Mouse (Mus musculus): ENCODE results near the gene Cyp8b1. TPM values are rescaled to one million over a fixed set of nuclear protein-coding genes. Genes with fewer than 3 reads are reported as not detected.

Cyp8b1 gene
- total RNA-seq (2014; fragmentation: Nextera tagmentation) (not detected in 2 replicates), total RNA-seq (2017) (not detected in 2 replicates)

GRCm38 (mm10) chr9:121916102-121916501 is at the start of gene Cyp8b1:
Gene Cyp8b1, minus strand, starts transcription at chr9:121916305.
- no peak for ATAC-seq (replicated peaks; ENCODE audit: poor library complexity, severe bottlenecking)

GRCm38 (mm10) chr9:121964941-121965340 is 48.8 kb upstream of the Cyp8b1 start:
- no peak for ATAC-seq (replicated peaks; ENCODE audit: poor library complexity, severe bottlenecking)

GRCm38 (mm10) chr9:121959966-121960635 is 44.0 kb upstream of the Cyp8b1 start:
- ATAC-seq (replicated peaks; ENCODE audit: poor library complexity, severe bottlenecking): no peak

- ATAC-seq (replicated peaks; ENCODE audit: poor library complexity, severe bottlenecking): no peak
Observed at GRCm38 (mm10) chr9:121952596-121952995, 36.5 kb upstream of the Cyp8b1 start.

- ATAC-seq (replicated peaks; ENCODE audit: poor library complexity, severe bottlenecking): no peak
Observed at GRCm38 (mm10) chr9:121951114-121951423, 35.0 kb upstream of the Cyp8b1 start.

- peak; percentile 22; the same call in 1 of the 2 replicates for ATAC-seq (replicated peaks; ENCODE audit: poor library complexity, severe bottlenecking)
Observed at GRCm38 (mm10) chr9:121950418-121951113, 34.5 kb upstream of the Cyp8b1 start, which contains the start of gene Fam198a. Gene Fam198a, plus strand, starts transcription at chr9:121950988.

- no peak for ATAC-seq (replicated peaks; ENCODE audit: poor library complexity, severe bottlenecking)
Observed at GRCm38 (mm10) chr9:121948431-121948830, 32.3 kb upstream of the Cyp8b1 start.

GRCm38 (mm10) chr9:121947784-121948183 is 31.7 kb upstream of the Cyp8b1 start:
- no peak for ATAC-seq (replicated peaks; ENCODE audit: poor library complexity, severe bottlenecking)

GRCm38 (mm10) chr9:121943628-121944027 is 27.5 kb upstream of the Cyp8b1 start:
- peak; percentile 44 for ATAC-seq (replicated peaks; ENCODE audit: poor library complexity, severe bottlenecking)

GRCm38 (mm10) chr9:121943005-121943404 is 26.9 kb upstream of the Cyp8b1 start:
- ATAC-seq (replicated peaks; ENCODE audit: poor library complexity, severe bottlenecking): no peak

- peak; percentile 56 for ATAC-seq (replicated peaks; ENCODE audit: poor library complexity, severe bottlenecking)
Observed at GRCm38 (mm10) chr9:121937944-121938355, 21.8 kb upstream of the Cyp8b1 start.

- ATAC-seq (replicated peaks; ENCODE audit: poor library complexity, severe bottlenecking): peak; percentile 14; the same call in 1 of the 2 replicates
Observed at GRCm38 (mm10) chr9:121937451-121937864, 21.4 kb upstream of the Cyp8b1 start.

GRCm38 (mm10) chr9:121936952-121937351 is 20.8 kb upstream of the Cyp8b1 start:
- ATAC-seq (replicated peaks; ENCODE audit: poor library complexity, severe bottlenecking): no peak

- no peak for ATAC-seq (replicated peaks; ENCODE audit: poor library complexity, severe bottlenecking)
Observed at GRCm38 (mm10) chr9:121934856-121935255, 18.8 kb upstream of the Cyp8b1 start.

GRCm38 (mm10) chr9:121928498-121928897 is 12.4 kb upstream of the Cyp8b1 start:
- ATAC-seq (replicated peaks; ENCODE audit: poor library complexity, severe bottlenecking): peak; percentile 83

GRCm38 (mm10) chr9:121927721-121928120 is 11.6 kb upstream of the Cyp8b1 start:
- no peak for ATAC-seq (replicated peaks; ENCODE audit: poor library complexity, severe bottlenecking)

GRCm38 (mm10) chr9:121926634-121927405 is 10.7 kb upstream of the Cyp8b1 start:
- peak; percentile 28; the same call in 1 of the 2 replicates for ATAC-seq (replicated peaks; ENCODE audit: poor library complexity, severe bottlenecking)

- no peak for ATAC-seq (replicated peaks; ENCODE audit: poor library complexity, severe bottlenecking)
Observed at GRCm38 (mm10) chr9:121925959-121926358, 9.9 kb upstream of the Cyp8b1 start.

- ATAC-seq (replicated peaks; ENCODE audit: poor library complexity, severe bottlenecking): peak; percentile 57
Observed at GRCm38 (mm10) chr9:121924901-121925560, 8.9 kb upstream of the Cyp8b1 start.

GRCm38 (mm10) chr9:121923906-121924305 is 7.8 kb upstream of the Cyp8b1 start:
- no peak for ATAC-seq (replicated peaks; ENCODE audit: poor library complexity, severe bottlenecking)

All from granulocyte monocyte progenitor cell, adult 5-6 weeks (primary cell).